Mouse (Mus musculus) kidney, postnatal 4 days (tissue): Measurements from ENCODE around the gene Icam4.
A peak's percentile ranks its signal among the peaks of the same experiment; 100 is the strongest.

Experiments
- DNase-seq, 2 experiments: peaks; one replicate each; pipeline ENCODE4 v3.0.0; 2021; ENCODE audit warnings: mixed read lengths in 2 of 2

Gene Icam4

GRCm38 (mm10) chr9:21012368-21012767 lies 16.8 kb upstream of the Icam4 start:
- no peak for DNase-seq

GRCm38 (mm10) chr9:21014691-21015570 lies 14.2 kb upstream of the Icam4 start:
- DNase-seq: peak; percentile 69 to 78

GRCm38 (mm10) chr9:21015571-21016130 lies 13.5 kb upstream of the Icam4 start, which contains the start of gene Icam1:
Gene Icam1 (plus strand): TSS chr9:21015985.
- peak; percentile 82 to 89 for DNase-seq

- peak; percentile 33 to 52 for DNase-seq
Measured at GRCm38 (mm10) chr9:21016331-21017176, 12.6 kb upstream of the Icam4 start.

- DNase-seq: no peak
Measured at GRCm38 (mm10) chr9:21017177-21017575, 12.0 kb upstream of the Icam4 start.

GRCm38 (mm10) chr9:21018600-21018999 lies 10.6 kb upstream of the Icam4 start:
- DNase-seq: no peak

- DNase-seq: no peak
Measured at GRCm38 (mm10) chr9:21021363-21021762, 7.8 kb upstream of the Icam4 start.

- DNase-seq: no peak
Measured at GRCm38 (mm10) chr9:21022288-21022687, 6.9 kb upstream of the Icam4 start.

GRCm38 (mm10) chr9:21022726-21023125 lies 6.4 kb upstream of the Icam4 start:
- no peak for DNase-seq

- DNase-seq: no peak
Measured at GRCm38 (mm10) chr9:21025258-21025810, 3.8 kb upstream of the Icam4 start.

GRCm38 (mm10) chr9:21026849-21027248 lies 2.3 kb upstream of the Icam4 start:
- no peak for DNase-seq

GRCm38 (mm10) chr9:21027774-21028290 lies 1.3 kb upstream of the Icam4 start:
- DNase-seq: no peak

GRCm38 (mm10) chr9:21028560-21029110 lies 538 bp upstream of the Icam4 start:
- DNase-seq: no peak

GRCm38 (mm10) chr9:21030055-21030600 lies 955 bp downstream of the Icam4 start:
- DNase-seq: peak in 1 of 2 experiments; percentile 20

GRCm38 (mm10) chr9:21030781-21031250 lies 1.6 kb downstream of the Icam4 start:
- peak; percentile 93 to 95 for DNase-seq

GRCm38 (mm10) chr9:21031251-21031895 lies 2.2 kb downstream of the Icam4 start:
- DNase-seq: peak; percentile 65 to 81

- peak; percentile 37 to 45 for DNase-seq
Measured at GRCm38 (mm10) chr9:21031896-21032351, 2.8 kb downstream of the Icam4 start, which contains the start of gene Icam5. Gene Icam5 (plus strand): TSS chr9:21032073.

- no peak for DNase-seq
Measured at GRCm38 (mm10) chr9:21032491-21032890, 3.3 kb downstream of the Icam4 start.

- peak; percentile 91 to 94 for DNase-seq
Measured at GRCm38 (mm10) chr9:21033136-21033535, 4.0 kb downstream of the Icam4 start.

- peak; percentile 57 to 62 for DNase-seq
Measured at GRCm38 (mm10) chr9:21034481-21035085, 5.4 kb downstream of the Icam4 start.

GRCm38 (mm10) chr9:21035586-21035985 lies 6.4 kb downstream of the Icam4 start:
- no peak for DNase-seq
